Mouse (Mus musculus) stomach, embryonic 15.5 days (tissue): ENCODE data around the gene Bhmt2. TPM values are rescaled to one million over a fixed set of nuclear protein-coding genes. Genes with fewer than 3 reads are reported as not detected.

Experiments used
- ATAC-seq: fragments of 200-750 bp; cut with Nextera tagmentation; 2 replicates; pipeline ENCODE4 v1.8.0; 2017; ENCODE audit warnings: low read depth, moderate number of reproducible peaks, moderate TSS enrichment; ENCODE audit not compliant: insufficient read depth, low FRiP score
- H3K27ac ChIP-seq: fragments of 300-500 bp; sonication (generic); 2 replicates; pipeline ENCODE4 v1.5.1; 2015; ENCODE audit warnings: mild to moderate bottlenecking, inconsistent platforms
- H3K27me3 ChIP-seq: fragments of 300-500 bp; sonication (generic); replicated peaks from 2 replicates; pipeline ENCODE4 v1.6.1; 2015; ENCODE audit warnings: inconsistent platforms
- H3K36me3 ChIP-seq: fragments of 300-500 bp; sonication (generic); 2 replicates; pipeline ENCODE4 v1.6.1; 2015; ENCODE audit warnings: inconsistent platforms
- H3K4me1 ChIP-seq: fragments of 300-500 bp; sonication (generic); 2 replicates; pipeline ENCODE4 v1.6.1; 2015; ENCODE audit warnings: inconsistent platforms
- H3K4me2 ChIP-seq: fragments of 300-500 bp; sonication (generic); 2 replicates; pipeline ENCODE4 v1.6.1; 2015; ENCODE audit warnings: mild to moderate bottlenecking, inconsistent platforms
- H3K4me3 ChIP-seq: fragments of 300-500 bp; sonication (generic); replicated peaks from 2 replicates; pipeline ENCODE4 v1.5.1; 2015; ENCODE audit warnings: inconsistent platforms
- H3K9ac ChIP-seq: fragments of 300-500 bp; sonication (generic); 2 replicates; pipeline ENCODE4 v1.6.1; 2015; ENCODE audit warnings: inconsistent platforms
- H3K9me3 ChIP-seq: fragments of 300-500 bp; sonication (generic); 2 replicates; pipeline ENCODE4 v1.6.1; 2016; ENCODE audit warnings: inconsistent platforms
- WGBS: fragments of 180-500 bp; shearing (Covaris S2); methylation state at CpG from one replicate; pipeline ENCODE4 v1.1.7; 2015; 5-methylcytosine and 5-hydroxymethylcytosine counted together
- polyA plus RNA-seq: library from polyadenylated mRNA; unstranded; fragments of >200 nt; fragmentation: Nextera tagmentation; extraction: Ambion mirVana; gene quantifications from 2 replicates; pipeline ENCODE4 v1.2.1, GENCODE M21; 2015

Gene Bhmt2
- polyA plus RNA-seq, 1 experiment from 2014 or later: 2.2 TPM

GRCm38 (mm10) chr13:93689566-93689965 lies 15.5 kb upstream of the Bhmt2 start:
- H3K4me1 ChIP-seq: no peaks in the 10 kb centered on the region
- 95% methylated on average over 3 of the region's 3 CpGs for WGBS
- no peak overlapping the region for H3K4me3 ChIP-seq
- H3K36me3 ChIP-seq: no peaks in the 10 kb centered on the region
- no peak overlapping the region for H3K27ac ChIP-seq
- H3K4me2 ChIP-seq: no peak overlapping the region
- H3K27me3 ChIP-seq: no peaks in the 10 kb centered on the region
- H3K9me3 ChIP-seq: no peaks in the 10 kb centered on the region
- H3K9ac ChIP-seq: no peak overlapping the region
- ATAC-seq: no peak

- H3K4me1 ChIP-seq: no peaks in the 10 kb centered on the region
- 23% methylated on average over 5 of the region's 5 CpGs for WGBS
- H3K36me3 ChIP-seq: no peaks in the 10 kb centered on the region
- no peak overlapping the region for H3K9ac ChIP-seq
- H3K4me2 ChIP-seq: no peak overlapping the region
- no peaks in the 10 kb centered on the region for H3K9me3 ChIP-seq
- H3K27me3 ChIP-seq: no peaks in the 10 kb centered on the region
- H3K27ac ChIP-seq: no peak overlapping the region
- no peak overlapping the region for H3K4me3 ChIP-seq
- ATAC-seq: no peak
Observed at GRCm38 (mm10) chr13:93687321-93687720, 13.2 kb upstream of the Bhmt2 start.

- no peak overlapping the region for H3K9ac ChIP-seq
- 78% methylated on average over 4 of the region's 4 CpGs for WGBS
- no peak overlapping the region for H3K4me3 ChIP-seq
- H3K4me2 ChIP-seq: no peak overlapping the region
- H3K4me1 ChIP-seq: no peaks in the 10 kb centered on the region
- H3K27ac ChIP-seq: no peak overlapping the region
- no peak for ATAC-seq
- no peaks in the 10 kb centered on the region for H3K27me3 ChIP-seq
- no peaks in the 10 kb centered on the region for H3K36me3 ChIP-seq
- no peaks in the 10 kb centered on the region for H3K9me3 ChIP-seq
Observed at GRCm38 (mm10) chr13:93685226-93685625, 11.1 kb upstream of the Bhmt2 start.

- ATAC-seq: no peak
- Histone ChIP-seq H3K9me3 (no peaks in the 10 kb centered on the region), H3K9ac (no peak overlapping the region), H3K36me3 (no peaks in the 10 kb centered on the region), H3K27ac (no peak overlapping the region), H3K27me3 (no peaks in the 10 kb centered on the region), H3K4me2 (no peak overlapping the region), H3K4me1 (no peaks in the 10 kb centered on the region), H3K4me3 (no peak overlapping the region)
Observed at GRCm38 (mm10) chr13:93683336-93683735, 9.2 kb upstream of the Bhmt2 start.

- Histone ChIP-seq H3K9me3 (no peaks in the 10 kb centered on the region), H3K27me3 (peaks cover 11% of the 10 kb centered on the region; the same call in 1 of the 2 replicates), H3K4me1 (no peaks in the 10 kb centered on the region), H3K36me3 (no peaks in the 10 kb centered on the region), H3K9ac (no peak overlapping the region), H3K27ac (no peak overlapping the region), H3K4me3 (no peak overlapping the region), H3K4me2 (no peak overlapping the region)
- 69% methylated on average over 9 of the region's 9 CpGs for WGBS
- no peak for ATAC-seq
Observed at GRCm38 (mm10) chr13:93676864-93677263, 2.8 kb upstream of the Bhmt2 start.

GRCm38 (mm10) chr13:93673296-93673695 lies 806 bp downstream of the Bhmt2 start:
- Histone ChIP-seq H3K27me3 (peaks cover 11% of the 10 kb centered on the region; the same call in 1 of the 2 replicates), H3K27ac (no peak overlapping the region), H3K36me3 (no peaks in the 10 kb centered on the region), H3K4me1 (no peaks in the 10 kb centered on the region), H3K9me3 (no peaks in the 10 kb centered on the region), H3K4me2 (no peak overlapping the region; the same call in 1 of the 2 replicates), H3K9ac (no peak overlapping the region), H3K4me3 (no peak overlapping the region)
- 66% methylated on average over 2 of the region's 2 CpGs for WGBS
- no peak for ATAC-seq

- Histone ChIP-seq H3K4me3 (no peak overlapping the region), H3K4me2 (no peak overlapping the region), H3K4me1 (no peaks in the 10 kb centered on the region)
Observed at GRCm38 (mm10) chr13:93672371-93672770, 1.7 kb downstream of the Bhmt2 start.

GRCm38 (mm10) chr13:93667586-93667985 lies 6.5 kb downstream of the Bhmt2 start:
- no peaks in the 10 kb centered on the region for H3K9me3 ChIP-seq
- WGBS: 86% methylated on average over 4 of the region's 4 CpGs
- no peak for ATAC-seq
- no peaks in the 10 kb centered on the region for H3K36me3 ChIP-seq
- H3K4me3 ChIP-seq: no peak overlapping the region
- no peak overlapping the region for H3K9ac ChIP-seq
- H3K27ac ChIP-seq: no peak overlapping the region
- no peaks in the 10 kb centered on the region for H3K4me1 ChIP-seq
- H3K4me2 ChIP-seq: no peak overlapping the region
- no peaks in the 10 kb centered on the region for H3K27me3 ChIP-seq

More at GRCm38 (mm10) chr13:93672371-93672770, 1.7 kb downstream of the Bhmt2 start:
- ATAC-seq: no peak
- 83% methylated on average over 4 of the region's 4 CpGs for WGBS
- no peaks in the 10 kb centered on the region for H3K36me3 ChIP-seq
- no peak overlapping the region for H3K9ac ChIP-seq
- H3K27me3 ChIP-seq: peaks cover 11% of the 10 kb centered on the region; the same call in 1 of the 2 replicates
- H3K27ac ChIP-seq: no peak overlapping the region
- H3K9me3 ChIP-seq: no peaks in the 10 kb centered on the region

- no peaks in the 10 kb centered on the region for H3K4me1 ChIP-seq
- no peak for ATAC-seq
- no peaks in the 10 kb centered on the region for H3K9me3 ChIP-seq
- H3K4me2 ChIP-seq: no peak overlapping the region
- H3K27ac ChIP-seq: no peak overlapping the region
- H3K4me3 ChIP-seq: no peak overlapping the region
- no peaks in the 10 kb centered on the region for H3K27me3 ChIP-seq
- H3K36me3 ChIP-seq: no peaks in the 10 kb centered on the region
- WGBS: 82% methylated on average over 5 of the region's 5 CpGs
- H3K9ac ChIP-seq: no peak overlapping the region
Observed at GRCm38 (mm10) chr13:93657941-93658340, 16.2 kb downstream of the Bhmt2 start.

GRCm38 (mm10) chr13:93653382-93653781 lies 20.7 kb downstream of the Bhmt2 start:
- H3K4me2 ChIP-seq: no peak overlapping the region
- ATAC-seq: no peak

GRCm38 (mm10) chr13:93648387-93649130 lies 25.5 kb downstream of the Bhmt2 start:
- no peaks in the 10 kb centered on the region for H3K9me3 ChIP-seq
- H3K4me2 ChIP-seq: no peak overlapping the region
- H3K27ac ChIP-seq: no peak overlapping the region
- H3K27me3 ChIP-seq: no peaks in the 10 kb centered on the region
- H3K4me1 ChIP-seq: no peaks in the 10 kb centered on the region
- no peak overlapping the region for H3K9ac ChIP-seq
- H3K36me3 ChIP-seq: no peaks in the 10 kb centered on the region
- no peak overlapping the region for H3K4me3 ChIP-seq
- no peak; the same call in 1 of the 2 replicates for ATAC-seq
- 59% methylated on average over 7 of the region's 7 CpGs for WGBS

More at GRCm38 (mm10) chr13:93653382-93653781, 20.7 kb downstream of the Bhmt2 start:
- no peak overlapping the region for H3K27ac ChIP-seq
- H3K4me3 ChIP-seq: no peak overlapping the region
- H3K27me3 ChIP-seq: no peaks in the 10 kb centered on the region
- H3K4me1 ChIP-seq: no peaks in the 10 kb centered on the region
- no peak overlapping the region for H3K9ac ChIP-seq
- 82% methylated on average over 6 of the region's 6 CpGs for WGBS
- no peaks in the 10 kb centered on the region for H3K9me3 ChIP-seq
- H3K36me3 ChIP-seq: no peaks in the 10 kb centered on the region

- no peak for ATAC-seq
- Histone ChIP-seq H3K27me3 (no peaks in the 10 kb centered on the region), H3K36me3 (no peaks in the 10 kb centered on the region), H3K4me2 (no peak overlapping the region), H3K4me1 (no peaks in the 10 kb centered on the region), H3K4me3 (no peak overlapping the region), H3K27ac (no peak overlapping the region), H3K9ac (no peak overlapping the region), H3K9me3 (no peaks in the 10 kb centered on the region)
- WGBS: 51% methylated on average over 4 of the region's 4 CpGs
Observed at GRCm38 (mm10) chr13:93639636-93640035, 34.5 kb downstream of the Bhmt2 start.
